Comparison of ENCODE assay signal across 19 mouse cellular contexts in genomic region chr11:103858760-103859159, GRCm38 (mm10).
DNase-seq lines count a peak whose midpoint lies in the region; TF ChIP-seq lines count a peak whose summit lies in the region.
"Had no signal": no experiment of that assay in that cellular context is flagged by ENCODE, and none has a peak within 500 bp of the region (broad histone marks: within the 10 kb centered on the region; RNA-seq: fewer than 3 reads in every experiment).

No protein-coding gene starts in this region.

- no peak overlapping the region for H3K4me3 ChIP-seq in kidney, adult 2 months (ENCODE audit: insufficient read depth, low read depth, low read length)
- H3K4me3 ChIP-seq: embryonic facial prominence, embryonic 10.5 days; embryonic facial prominence, embryonic 12.5 days; forebrain, embryonic 13.5 days; forebrain, embryonic 15.5 days had no signal

- TF ChIP-seq POLR2A in kidney, adult 2 months (IDR thresholded peaks at IDR 0.05; ENCODE audit: low read depth, low read length): no peak

- WGBS in kidney, adult 2 months: 42% methylated on average over 5 of the region's 5 CpGs

- peak; percentile 45 for DNase-seq in kidney, adult 2 months
- no peak for DNase-seq in kidney, postnatal 4 days
- DNase-seq in kidney, adult 9 months: peak; percentile 36
- DNase-seq in kidney, postnatal 14 days: no peak
- DNase-seq in right cerebral cortex, postnatal 25 days: no peak
- DNase-seq: adrenal gland, adult 8-10 months; adrenal gland, postnatal 14 days; adrenal gland, postnatal 36 days; cerebellum, adult 11-12 months; cerebellum, adult 2 months; cerebellum, adult 9-10 months; cerebellum, postnatal 10 days; cerebellum, postnatal 25 days; forebrain, postnatal 0 days had no signal

- H3K27ac ChIP-seq in kidney, adult 2 months (ENCODE audit: insufficient read depth, low read depth, low read length): no peak overlapping the region
- H3K27ac ChIP-seq: embryonic facial prominence, embryonic 10.5 days; embryonic facial prominence, embryonic 12.5 days; forebrain, embryonic 13.5 days; forebrain, embryonic 15.5 days had no signal

- peaks cover 11% of the 10 kb centered on the region for H3K4me1 ChIP-seq in kidney, adult 2 months (ENCODE audit: control insufficient read depth, insufficient read depth, low read length)

- H3K36me3 ChIP-seq in kidney, adult 2 months (ENCODE audit: control insufficient read depth, insufficient read depth, low read length): peaks cover 3% of the 10 kb centered on the region; the same call in 1 of the 2 replicates

- no peak for TF ChIP-seq CTCF in kidney, adult 2 months (conservative IDR thresholded peaks at IDR 0.05; ENCODE audit: insufficient read depth, insufficient read length, low read depth, low read length)

- no peaks in the 10 kb centered on the region for H3K27me3 ChIP-seq in kidney, adult 2 months (replicated peaks; ENCODE audit: control insufficient read depth, insufficient read depth, low read length)
- H3K27me3 ChIP-seq: embryonic facial prominence, embryonic 12.5 days; forebrain, embryonic 13.5 days; forebrain, embryonic 15.5 days; Patski had no signal

Comparison
In these comparisons a context has a peak if more than half of its experiments do, and no peak if none do; other contexts are left out.
1. DNase-seq: peak in kidney, adult 2 months (single experiment) and kidney, adult 9 months (single experiment); none in kidney, postnatal 4 days (0 of 2), kidney, postnatal 14 days (single experiment) and right cerebral cortex, postnatal 25 days (single experiment).